Mouse (Mus musculus): Measurements from ENCODE around the gene 6330409D20Rik. TPM values are rescaled to one million over a fixed set of nuclear protein-coding genes. Genes with fewer than 3 reads are reported as not detected.

The 6330409D20Rik gene
- polyA plus RNA-seq (2015; fragmentation: Nextera tagmentation; extraction: Ambion mirVana), result 0.51 TPM in 1 of 2 replicates, not detected in the other

DNA sequence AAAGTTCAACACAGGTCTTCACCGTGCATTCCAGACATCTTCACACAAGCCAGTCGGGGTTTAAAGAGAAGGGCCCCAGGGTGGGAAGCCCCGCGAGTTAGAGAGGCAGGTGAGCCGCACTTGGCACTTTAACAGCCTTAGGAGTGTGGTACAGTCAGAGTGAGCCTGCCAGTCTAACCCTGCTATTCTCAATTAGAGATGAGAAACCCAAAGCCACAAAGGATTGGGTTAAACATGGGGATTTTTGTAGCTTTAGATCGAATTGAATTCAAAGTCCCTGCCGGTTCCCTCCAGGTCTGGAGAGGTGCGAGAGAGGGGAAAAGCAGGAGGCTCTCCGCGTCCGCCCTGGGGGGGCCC, at the start of gene 6330409D20Rik:
Gene 6330409D20Rik (minus strand): TSS at position 101 of the 357 bp plus-strand sequence.
- no peak for ATAC-seq (ENCODE audit: low FRiP score, low read depth)
- peaks cover 50% of the 10 kb centered on the region for H3K27me3 ChIP-seq
- peak within 1 kb of the TSS; percentile 57 for H3K4me3 ChIP-seq
- peaks cover 8% of the 10 kb centered on the region for H3K36me3 ChIP-seq
- H3K4me2 ChIP-seq (replicated peaks), result peak within 1 kb of the TSS; percentile 97
- 5% methylated on average over 11 of the region's 11 CpGs for WGBS
- H3K4me1 ChIP-seq, result peaks cover 20% of the 10 kb centered on the region
- peak within 1 kb of the TSS; percentile 63 for H3K9ac ChIP-seq
- H3K27ac ChIP-seq, result no peak within 1 kb of the TSS
- H3K9me3 ChIP-seq, result no peaks in the 10 kb centered on the region

DNA sequence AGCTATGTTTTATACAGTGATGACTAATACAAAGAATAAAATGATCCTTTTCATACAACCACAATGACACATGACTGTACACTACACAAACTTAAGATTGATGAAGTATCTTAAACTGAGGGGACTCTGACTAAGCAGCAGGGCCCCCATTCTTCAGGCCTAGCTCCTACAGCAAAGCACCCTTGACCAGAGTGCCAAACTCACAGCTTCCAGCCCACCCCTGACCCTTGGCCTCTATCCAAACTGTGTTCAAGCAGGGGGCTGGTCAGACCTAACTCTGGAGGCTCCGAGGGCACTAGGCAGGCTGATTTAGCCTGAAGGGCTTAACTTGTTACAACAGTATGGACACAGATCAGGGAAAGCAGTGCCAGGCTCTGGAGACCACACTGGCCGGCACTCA, 47.8 kb upstream of the 6330409D20Rik start:
- Histone ChIP-seq H3K27me3 (no peaks in the 10 kb centered on the region), H3K9me3 (no peaks in the 10 kb centered on the region), H3K4me3 (no peak overlapping the region), H3K9ac (no peak overlapping the region), H3K27ac (no peak overlapping the region), H3K36me3 (peaks cover 15% of the 10 kb centered on the region; the same call in 1 of the 2 replicates), H3K4me1 (peaks cover 7% of the 10 kb centered on the region; the same call in 1 of the 2 replicates), H3K4me2 (replicated peaks) (no peak overlapping the region)
- ATAC-seq (ENCODE audit: low FRiP score, low read depth), result no peak
- WGBS, result 42% methylated on average over 2 of the region's 2 CpGs

DNA sequence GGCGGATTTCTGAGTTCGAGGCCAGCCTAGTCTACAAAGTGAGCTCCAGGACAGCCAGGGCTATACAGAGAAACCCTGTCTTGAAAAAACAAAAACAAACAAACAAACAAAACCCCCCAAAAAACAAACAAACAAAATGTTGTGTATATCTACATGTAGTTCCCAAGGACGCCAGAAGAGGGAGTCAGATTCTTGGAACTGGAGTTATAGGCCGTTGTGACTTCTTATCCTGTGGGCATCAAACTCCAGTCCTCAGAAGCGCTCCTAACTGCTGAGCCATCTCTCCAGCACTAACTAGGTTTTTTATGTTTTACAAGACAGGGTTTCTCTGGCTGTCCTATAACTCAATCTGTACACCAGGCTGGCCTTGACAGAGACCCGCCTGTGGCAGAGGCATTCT, 46.4 kb upstream of the 6330409D20Rik start:
- no peak overlapping the region for H3K9ac ChIP-seq
- H3K9me3 ChIP-seq, result no peaks in the 10 kb centered on the region
- H3K36me3 ChIP-seq, result peaks cover 12% of the 10 kb centered on the region; the same call in 1 of the 2 replicates
- WGBS, result 57% methylated on average over 6 of the region's 6 CpGs
- H3K27me3 ChIP-seq, result no peaks in the 10 kb centered on the region
- H3K4me3 ChIP-seq, result no peak overlapping the region
- no peak overlapping the region for H3K27ac ChIP-seq
- H3K4me1 ChIP-seq, result peaks cover 7% of the 10 kb centered on the region; the same call in 1 of the 2 replicates
- no peak for ATAC-seq (ENCODE audit: low FRiP score, low read depth)
- no peak overlapping the region for H3K4me2 ChIP-seq (replicated peaks)

DNA sequence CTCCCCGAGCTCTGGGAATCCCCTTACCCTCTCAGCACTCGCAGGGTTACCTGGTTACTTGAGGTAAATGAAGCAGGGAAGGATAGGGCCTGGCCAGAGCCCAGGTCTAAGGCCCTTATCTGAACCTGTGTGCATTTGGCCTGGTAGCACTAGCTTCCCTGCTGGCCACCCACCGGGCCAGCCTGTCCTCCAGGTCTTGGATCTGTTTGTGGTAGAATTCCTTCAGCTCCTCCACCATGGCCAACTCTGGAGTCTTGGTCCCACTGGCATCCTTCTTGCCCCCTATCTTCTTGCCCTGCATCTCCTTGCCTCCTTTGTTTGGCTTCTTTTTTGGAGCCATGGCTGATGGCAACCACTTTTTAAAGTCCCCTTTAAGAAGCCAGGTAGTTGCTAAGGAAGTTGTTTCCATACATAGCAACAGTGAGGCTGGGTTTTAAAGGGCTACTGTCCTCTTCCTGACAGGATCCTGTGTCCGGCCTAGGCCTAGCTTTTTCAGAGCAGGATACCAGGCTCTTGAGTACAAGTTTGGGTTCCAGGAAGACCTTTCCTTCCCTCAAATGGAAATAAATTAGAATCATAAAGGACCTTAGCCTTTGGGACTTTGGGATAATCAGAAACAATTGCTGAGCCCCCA, 43.3 kb upstream of the 6330409D20Rik start, which contains the start of gene Cfap157:
Gene Cfap157 (minus strand): TSS at position 381 of the 634 bp plus-strand sequence.
- no peaks in the 10 kb centered on the region for H3K36me3 ChIP-seq
- no peak within 1 kb of the TSS for H3K4me3 ChIP-seq
- WGBS, result 51% methylated on average over 4 of the region's 4 CpGs
- H3K4me2 ChIP-seq (replicated peaks), result peak within 1 kb of the TSS; percentile 12; the same call in 1 of the 2 replicates
- no peaks in the 10 kb centered on the region for H3K27me3 ChIP-seq
- H3K9ac ChIP-seq, result no peak within 1 kb of the TSS
- no peak for ATAC-seq (ENCODE audit: low FRiP score, low read depth)
- H3K27ac ChIP-seq, result 0 out of 2 replicates have a peak within 1 kb of the TSS, but pooled peaks have one; percentile 40
- peaks cover 7% of the 10 kb centered on the region; the same call in 1 of the 2 replicates for H3K4me1 ChIP-seq
- H3K9me3 ChIP-seq, result no peaks in the 10 kb centered on the region

DNA sequence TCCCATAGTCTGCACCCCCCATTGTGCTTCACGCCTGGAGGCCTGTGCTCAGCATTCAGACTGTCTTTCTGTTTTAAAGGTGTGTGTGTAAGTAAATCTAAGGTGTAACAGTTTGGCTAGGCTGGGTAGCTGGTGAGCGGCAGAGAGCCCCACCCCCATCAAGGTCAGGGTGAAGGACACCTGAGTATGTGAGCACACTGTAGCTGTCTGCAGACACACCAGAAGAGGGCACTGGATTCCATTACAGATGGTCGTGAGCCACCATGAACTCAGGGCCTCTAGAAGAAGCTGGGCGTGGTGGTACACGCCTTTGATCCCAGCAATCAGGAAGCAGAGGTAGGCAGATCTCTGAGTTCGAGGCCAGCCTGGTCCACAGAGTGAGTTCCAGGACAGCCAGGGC, 40.9 kb upstream of the 6330409D20Rik start:
- H3K4me3 ChIP-seq, result no peak overlapping the region
- no peaks in the 10 kb centered on the region for H3K36me3 ChIP-seq
- 78% methylated on average over 6 of the region's 6 CpGs for WGBS
- peaks cover 7% of the 10 kb centered on the region; the same call in 1 of the 2 replicates for H3K4me1 ChIP-seq
- no peak for ATAC-seq (ENCODE audit: low FRiP score, low read depth)
- peaks cover 2% of the 10 kb centered on the region; the same call in 1 of the 2 replicates for H3K27me3 ChIP-seq
- no peak overlapping the region for H3K27ac ChIP-seq
- H3K9ac ChIP-seq, result no peak overlapping the region
- no peaks in the 10 kb centered on the region for H3K9me3 ChIP-seq
- no peak overlapping the region for H3K4me2 ChIP-seq (replicated peaks)

DNA sequence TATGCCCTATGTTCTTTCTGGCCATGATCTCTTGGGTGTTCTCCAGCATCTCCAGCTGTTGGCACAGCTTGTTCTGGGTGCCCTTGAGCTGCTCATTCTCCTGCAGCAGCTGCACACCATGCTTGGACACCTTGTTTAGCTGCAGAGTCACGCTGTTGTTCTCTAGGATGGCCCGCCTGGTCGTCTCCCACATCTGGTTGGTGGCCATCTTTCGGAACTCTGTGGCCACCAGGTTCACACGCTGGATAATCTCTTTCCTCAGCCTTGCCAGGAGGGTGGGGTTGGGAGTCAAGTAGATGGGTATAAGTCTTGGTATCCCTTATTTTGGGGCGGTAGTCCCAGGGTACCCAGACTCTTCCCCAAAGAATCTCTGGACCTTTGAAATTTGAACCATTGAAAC, 38.9 kb upstream of the 6330409D20Rik start:
- 86% methylated on average over 6 of the region's 6 CpGs for WGBS
- Histone ChIP-seq H3K27me3 (peaks cover 7% of the 10 kb centered on the region), H3K9ac (no peak overlapping the region), H3K9me3 (no peaks in the 10 kb centered on the region), H3K4me1 (peaks cover 19% of the 10 kb centered on the region), H3K4me2 (replicated peaks) (no peak overlapping the region), H3K36me3 (no peaks in the 10 kb centered on the region), H3K27ac (no peak overlapping the region), H3K4me3 (no peak overlapping the region)
- no peak for ATAC-seq (ENCODE audit: low FRiP score, low read depth)

DNA sequence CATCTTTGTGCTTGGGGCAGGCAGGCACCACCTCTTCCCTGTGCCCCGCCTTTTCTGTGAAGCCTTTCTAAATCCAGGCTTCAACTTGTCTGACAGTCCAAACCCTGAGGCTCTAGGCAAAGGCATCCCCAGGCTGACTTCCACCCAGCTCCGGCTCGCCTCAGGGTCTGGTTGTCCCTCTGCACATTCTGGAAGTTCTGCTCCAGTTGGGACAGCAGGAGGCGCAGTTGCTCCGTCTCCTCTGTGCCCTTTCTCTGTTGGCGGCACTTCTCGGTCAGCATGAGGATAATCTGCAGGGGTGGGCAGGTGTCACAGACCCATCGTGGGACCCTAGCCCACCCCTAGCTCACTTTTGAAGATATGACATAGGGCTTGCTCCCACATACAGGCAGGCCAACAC, 38.3 kb upstream of the 6330409D20Rik start:
- peaks cover 16% of the 10 kb centered on the region for H3K4me1 ChIP-seq
- H3K9me3 ChIP-seq, result no peaks in the 10 kb centered on the region
- peaks cover 7% of the 10 kb centered on the region for H3K27me3 ChIP-seq
- H3K4me2 ChIP-seq (replicated peaks), result no peak overlapping the region
- H3K27ac ChIP-seq, result no peak overlapping the region
- no peak for ATAC-seq (ENCODE audit: low FRiP score, low read depth)
- 17% methylated on average over 8 of the region's 8 CpGs for WGBS
- H3K36me3 ChIP-seq, result no peaks in the 10 kb centered on the region
- no peak overlapping the region for H3K4me3 ChIP-seq
- 0 out of 2 replicates have a peak overlapping the region, but pooled peaks have one; percentile 25 for H3K9ac ChIP-seq

DNA sequence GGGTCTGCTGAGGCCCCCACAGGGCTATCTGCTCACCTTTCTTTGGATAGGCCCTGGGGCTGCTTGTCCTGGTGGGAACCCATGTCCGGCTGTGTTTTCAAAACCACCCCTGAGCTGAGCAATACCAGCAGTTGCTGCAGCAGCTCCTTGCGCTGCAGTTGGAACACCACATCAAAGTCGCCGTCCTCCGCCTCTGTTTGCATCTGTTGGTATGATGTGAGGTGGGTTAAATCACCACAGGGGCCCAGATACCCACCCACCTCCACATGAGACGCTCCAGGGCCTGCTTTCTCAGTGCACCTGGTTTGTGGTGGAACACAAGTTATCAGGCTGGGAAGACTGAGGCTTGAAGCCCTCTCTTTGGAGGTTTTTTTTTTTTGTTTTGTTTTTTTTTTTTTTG, 37.3 kb upstream of the 6330409D20Rik start:
- ATAC-seq (ENCODE audit: low FRiP score, low read depth), result no peak
- peaks cover 12% of the 10 kb centered on the region for H3K4me1 ChIP-seq

DNA sequence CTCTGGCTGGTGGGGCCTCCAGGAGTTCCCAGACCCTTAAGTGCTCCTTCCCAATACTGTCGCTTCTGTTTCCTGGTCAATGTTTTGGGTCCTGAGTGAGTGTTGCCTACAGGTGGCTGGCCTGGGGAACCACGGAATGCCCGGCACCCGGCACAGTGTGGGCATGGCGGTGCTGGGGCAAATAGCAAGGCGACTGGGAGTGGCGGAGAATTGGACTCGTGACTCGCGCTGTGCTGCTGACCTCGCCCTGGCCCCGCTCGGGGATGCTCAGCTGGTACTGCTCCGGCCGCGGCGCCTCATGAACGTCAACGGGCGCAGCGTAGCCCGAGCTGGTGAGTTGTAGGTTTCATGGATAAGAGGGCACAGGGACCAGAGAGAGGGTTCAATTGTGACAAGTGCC, 35.4 kb upstream of the 6330409D20Rik start:
- H3K27me3 ChIP-seq, result peaks cover 7% of the 10 kb centered on the region
- peak overlapping the region; percentile 80 for H3K4me2 ChIP-seq (replicated peaks)
- WGBS, result 20% methylated on average over 22 of the region's 22 CpGs
- no peak for ATAC-seq (ENCODE audit: low FRiP score, low read depth)
- no peak overlapping the region for H3K27ac ChIP-seq
- peaks cover 12% of the 10 kb centered on the region for H3K4me1 ChIP-seq
- H3K9me3 ChIP-seq, result no peaks in the 10 kb centered on the region
- H3K4me3 ChIP-seq, result peak overlapping the region; percentile 56
- H3K36me3 ChIP-seq, result no peaks in the 10 kb centered on the region
- H3K9ac ChIP-seq, result peak overlapping the region; percentile 62

More for the DNA sequence above, 37.3 kb upstream of the 6330409D20Rik start:
- H3K4me2 ChIP-seq (replicated peaks), result no peak overlapping the region
- no peaks in the 10 kb centered on the region for H3K36me3 ChIP-seq
- peaks cover 7% of the 10 kb centered on the region for H3K27me3 ChIP-seq
- no peak overlapping the region for H3K4me3 ChIP-seq
- H3K9ac ChIP-seq, result no peak overlapping the region
- 88% methylated on average over 6 of the region's 6 CpGs for WGBS
- no peaks in the 10 kb centered on the region for H3K9me3 ChIP-seq
- no peak overlapping the region for H3K27ac ChIP-seq

DNA sequence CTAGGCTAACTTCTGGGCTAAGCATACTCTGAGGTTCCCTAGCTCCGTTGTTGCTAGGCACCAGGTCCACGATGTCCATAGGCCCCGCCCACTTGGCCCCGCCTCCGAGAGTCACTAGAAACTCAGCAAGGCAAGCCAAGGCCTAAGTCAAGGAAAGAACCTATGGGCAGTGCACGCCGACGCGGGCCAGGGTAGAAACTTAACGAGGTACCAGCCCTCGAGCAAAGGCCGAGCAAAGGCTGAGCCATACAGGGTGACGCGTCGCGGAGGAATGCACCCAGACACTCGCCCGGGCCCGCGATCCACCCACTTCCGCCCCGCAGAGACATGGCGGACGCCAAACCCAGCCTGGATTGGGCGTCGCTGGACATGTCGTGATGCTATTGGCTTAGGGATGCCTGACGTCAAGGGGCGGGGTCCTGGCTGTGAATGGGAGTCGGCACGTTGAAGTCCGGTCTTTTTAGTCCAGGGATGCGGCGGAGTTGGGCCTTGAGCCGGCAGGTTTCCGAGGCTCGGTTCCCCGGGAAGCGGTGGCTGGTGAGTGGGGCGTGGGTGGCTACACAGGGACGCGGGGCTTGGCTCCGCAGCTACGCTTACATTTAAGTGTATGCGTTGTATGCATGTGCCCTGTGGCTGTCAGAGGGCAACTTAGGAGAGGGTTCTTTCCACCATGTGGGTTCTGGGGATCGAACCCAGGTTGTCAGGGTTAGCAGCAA, 34.7 kb upstream of the 6330409D20Rik start, which contains the start of the genes Ttc16 and Ptrh1:
Gene Ttc16 (minus strand): TSS at position 275 of the 716 bp plus-strand sequence.
Gene Ptrh1 (plus strand): TSS at position 428 of the 716 bp plus-strand sequence.
- peak within 1 kb of the TSS; percentile 80 for H3K4me2 ChIP-seq (replicated peaks)
- no peaks in the 10 kb centered on the region for H3K9me3 ChIP-seq
- peak within 1 kb of the TSS; percentile 62 for H3K9ac ChIP-seq
- H3K36me3 ChIP-seq, result no peaks in the 10 kb centered on the region
- ATAC-seq (ENCODE audit: low FRiP score, low read depth), result peak; percentile 98
- peaks cover 7% of the 10 kb centered on the region for H3K27me3 ChIP-seq
- under 1% methylated on average over 46 of the region's 46 CpGs for WGBS
- 0 out of 2 replicates have a peak within 1 kb of the TSS, but pooled peaks have one; percentile 2 for H3K27ac ChIP-seq
- peaks cover 12% of the 10 kb centered on the region for H3K4me1 ChIP-seq
- H3K4me3 ChIP-seq, result peak within 1 kb of the TSS; percentile 56

DNA sequence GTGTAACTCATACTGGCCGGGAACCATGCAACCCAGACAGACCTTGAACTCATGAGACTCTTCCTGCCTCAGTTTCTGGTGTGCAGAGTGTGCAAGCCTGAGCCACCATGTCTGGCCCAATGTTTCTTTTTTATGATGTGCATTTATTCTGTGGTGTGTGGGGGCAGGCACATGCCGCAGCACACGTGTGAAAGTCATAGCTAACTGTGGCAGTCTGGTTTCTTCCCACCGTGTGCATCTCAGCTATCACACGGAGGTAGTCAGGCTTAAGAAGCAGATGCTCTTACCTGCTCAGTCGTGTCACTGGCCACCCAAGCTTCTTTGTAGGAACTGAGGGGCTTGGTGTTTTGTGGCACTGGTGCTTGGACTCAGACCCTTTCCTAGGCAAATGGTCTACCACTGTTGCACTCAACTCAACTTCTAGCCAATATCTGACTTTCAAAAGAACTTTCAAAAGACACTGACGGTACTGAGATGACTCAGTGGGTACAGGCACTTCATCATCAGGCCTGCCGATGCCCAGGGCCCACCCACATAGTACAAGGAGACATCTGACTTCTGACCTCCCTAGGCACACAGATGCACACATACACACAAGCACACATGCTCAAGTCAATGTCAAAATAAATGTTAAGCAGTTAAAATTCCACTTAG, 31.9 kb upstream of the 6330409D20Rik start:
- WGBS, result 78% methylated on average over 8 of the region's 8 CpGs
- peaks cover 7% of the 10 kb centered on the region for H3K27me3 ChIP-seq
- H3K4me2 ChIP-seq (replicated peaks), result no peak overlapping the region
- no peaks in the 10 kb centered on the region for H3K9me3 ChIP-seq
- H3K36me3 ChIP-seq, result no peaks in the 10 kb centered on the region
- H3K27ac ChIP-seq, result no peak overlapping the region
- ATAC-seq (ENCODE audit: low FRiP score, low read depth), result no peak
- no peak overlapping the region for H3K4me3 ChIP-seq
- peaks cover 12% of the 10 kb centered on the region for H3K4me1 ChIP-seq
- no peak overlapping the region for H3K9ac ChIP-seq

DNA sequence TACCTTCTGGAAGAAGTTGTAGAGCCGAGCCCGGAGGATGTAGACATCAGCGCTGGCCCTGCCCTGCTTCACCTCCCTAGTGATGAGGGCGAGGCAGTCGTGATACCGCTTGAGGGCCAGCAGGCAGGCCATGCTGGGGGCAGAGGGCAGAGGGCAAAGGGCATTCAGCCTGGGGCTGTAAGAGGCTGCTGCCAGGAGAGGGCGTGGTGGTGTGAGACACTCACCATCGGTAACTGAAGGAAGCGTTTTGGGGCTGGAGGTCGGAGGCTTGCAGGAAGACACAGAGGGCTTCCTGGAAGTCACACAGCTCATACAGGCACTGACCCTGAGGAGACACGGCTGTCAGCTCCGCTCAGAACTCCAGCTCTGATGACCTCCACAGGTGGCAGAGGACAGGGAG, 31.1 kb upstream of the 6330409D20Rik start:
- no peak overlapping the region for H3K4me2 ChIP-seq (replicated peaks)
- H3K36me3 ChIP-seq, result no peaks in the 10 kb centered on the region
- 25% methylated on average over 12 of the region's 12 CpGs for WGBS
- no peak for ATAC-seq (ENCODE audit: low FRiP score, low read depth)
- H3K9me3 ChIP-seq, result no peaks in the 10 kb centered on the region
- peaks cover 16% of the 10 kb centered on the region for H3K4me1 ChIP-seq
- no peak overlapping the region for H3K27ac ChIP-seq
- H3K9ac ChIP-seq, result no peak overlapping the region
- no peak overlapping the region for H3K4me3 ChIP-seq
- H3K27me3 ChIP-seq, result peaks cover 7% of the 10 kb centered on the region

All from limb, embryonic 13.5 days (tissue).